In genomic region chr9:50763331-50763730, GRCm38 (mm10) we compare ENCODE assay signal across 11 mouse cellular contexts. TPM values are rescaled to one million over a fixed set of nuclear protein-coding genes. Genes with fewer than 3 reads are reported as not detected.
DNase-seq lines count a peak whose midpoint lies in the region; TF ChIP-seq lines count a peak whose summit lies in the region.
"Had no signal": no experiment of that assay in that cellular context is flagged by ENCODE, and none has a peak within 500 bp of the region (broad histone marks: within the 10 kb centered on the region; RNA-seq: fewer than 3 reads in every experiment).

No protein-coding gene starts in this region.

- no peak overlapping the region for H3K9ac ChIP-seq in heart, adult 2 months (ENCODE audit: low read depth, low read length)

- no peak for TF ChIP-seq POLR2A in heart, adult 2 months (IDR thresholded peaks at IDR 0.05; ENCODE audit: insufficient read depth, low read depth, low read length)
- no peak for TF ChIP-seq POLR2A in lung, adult 2 months (IDR thresholded peaks at IDR 0.05; ENCODE audit: borderline replicate concordance, extremely low read depth, low read depth, low read length)

- TF ChIP-seq EP300 in heart, adult 2 months (IDR thresholded peaks at IDR 0.05; ENCODE audit: insufficient read depth, low read depth, low read length), result no peak

- DNase-seq in heart, adult 2 months, result no peak
- DNase-seq in heart, postnatal 36 days, result no peak
- DNase-seq in lung, adult 2 months, result no peak
- no peak for DNase-seq in lung, postnatal 14 days
- peak; percentile 15 for DNase-seq in T-cell, adult 2 months (ENCODE audit: low spot score)
- DNase-seq in mesoderm, embryonic 11.5 days (ENCODE audit: low read depth, low spot score), result peak; percentile 34
- DNase-seq in cerebellum, adult 9-11 months, result no peak
- no peak for DNase-seq in spleen, postnatal 36 days (ENCODE audit: low spot score in 2 of 2)
- DNase-seq: cerebellum, adult 18-20 months; gastrocnemius, postnatal 10 days had no signal

- H3K4me3 ChIP-seq in heart, adult 2 months, result no peak overlapping the region
- no peak overlapping the region for H3K4me3 ChIP-seq in lung, adult 2 months (replicated peaks; ENCODE audit: extremely low read depth, low read depth, low read length)
- H3K4me3 ChIP-seq: megakaryocyte, embryonic 14.5 days had no signal

- no peaks in the 10 kb centered on the region for H3K36me3 ChIP-seq in heart, adult 2 months (ENCODE audit: control insufficient read depth, insufficient read depth, low read length)

- peaks cover 2% of the 10 kb centered on the region for H3K4me1 ChIP-seq in heart, adult 2 months (ENCODE audit: control insufficient read depth, insufficient read depth, low read length)
- H3K4me1 ChIP-seq in lung, adult 2 months (ENCODE audit: control insufficient read depth, insufficient read depth, low read length), result peaks cover 3% of the 10 kb centered on the region; the same call in 1 of the 2 replicates

- no peak overlapping the region for H3K27ac ChIP-seq in heart, adult 2 months

- H3K27me3 ChIP-seq in heart, adult 2 months (ENCODE audit: control insufficient read depth, insufficient read depth, low read length), result no peaks in the 10 kb centered on the region

- peak; percentile 61 for TF ChIP-seq CTCF in heart, adult 2 months (IDR thresholded peaks at IDR 0.05)
- TF ChIP-seq CTCF in lung, adult 2 months (IDR thresholded peaks at IDR 0.05; ENCODE audit: insufficient read depth, low read length), result peak; percentile 53

- intact Hi-C loops in heart, adult 2 months (cut with DNase I), result loop anchor here (1.0 to 5.0 kb wide), 2 partner anchors 54 to 236 kb away; partner anchors contain the start of gene Pts
- intact Hi-C loops in heart, postnatal 36 days (cut with DNase I), result loop anchor here (10.0 kb wide), 1 partner anchor 319 kb away; no protein-coding TSS in a partner anchor

- WGBS in heart, adult 2 months, result 68% methylated on average over 1 of the region's 1 CpGs
- WGBS in lung, adult 2 months, result 63% methylated on average over 1 of the region's 1 CpGs

- H3K79me2 ChIP-seq in heart, adult 2 months (replicated peaks; ENCODE audit: control insufficient read depth, insufficient read depth, low read length), result no peaks in the 10 kb centered on the region

RNA-seq across cellular contexts. Expression of gene Fdxacb1, which starts 4.7 kb away (rescaled TPM):
- total RNA-seq in heart, adult 2 months (2021), result 1 to 10 TPM; 4.7 to 5.1 TPM
- polyA plus RNA-seq in heart, adult 2 months (2012; rRNA removed), result 3.4 and 5.2 TPM in 2 replicates
- 1 to 10 TPM; 6.0 to 6.6 TPM for total RNA-seq in heart, postnatal 36 days (2021)
- 3.8 and 5.0 TPM in 2 replicates for polyA plus RNA-seq in lung, adult 2 months (2012; rRNA removed)

RNA-seq across cellular contexts. Expression of gene Hspb2, which starts 11.2 kb away (rescaled TPM):
- 100 to 1,000 TPM; 131 to 139 TPM for total RNA-seq in heart, adult 2 months (2021)
- polyA plus RNA-seq in heart, adult 2 months (2012; rRNA removed), result 201 and 224 TPM in 2 replicates
- 100 to 1,000 TPM; 132 to 137 TPM for total RNA-seq in heart, postnatal 36 days (2021)
- 65.3 and 88.6 TPM in 2 replicates for polyA plus RNA-seq in lung, adult 2 months (2012; rRNA removed)

RNA-seq across cellular contexts. Expression of gene Alg9, which starts 11.5 kb away (rescaled TPM):
- 1 to 10 TPM; 9.6 to 9.9 TPM for total RNA-seq in heart, adult 2 months (2021)
- 13.4 and 19.9 TPM in 2 replicates for polyA plus RNA-seq in heart, adult 2 months (2012; rRNA removed)
- total RNA-seq in heart, postnatal 36 days (2021), result 1 to 10 TPM; 8.9 to 10.0 TPM
- polyA plus RNA-seq in lung, adult 2 months (2012; rRNA removed), result 17.1 and 20.1 TPM in 2 replicates

RNA-seq across cellular contexts. Expression of gene 1110032A03Rik, which starts 12.0 kb away (rescaled TPM):
- 10 to 100 TPM; 11.8 to 12.1 TPM for total RNA-seq in heart, adult 2 months (2021)
- 34.5 and 39.0 TPM in 2 replicates for polyA plus RNA-seq in heart, adult 2 months (2012; rRNA removed)
- 10 to 100 TPM in 1 of 2 experiments, 1 to 10 TPM in 1; 8.8 to 11.9 TPM for total RNA-seq in heart, postnatal 36 days (2021)
- polyA plus RNA-seq in lung, adult 2 months (2012; rRNA removed), result 46.1 and 59.7 TPM in 2 replicates

RNA-seq across cellular contexts. Expression of gene Cryab, which starts 12.2 kb away (rescaled TPM):
- 1,000 to 10,000 TPM; 2,783 to 3,339 TPM for total RNA-seq in heart, adult 2 months (2021)
- polyA plus RNA-seq in heart, adult 2 months (2012; rRNA removed), result 3,110 and 4,349 TPM in 2 replicates
- total RNA-seq in heart, postnatal 36 days (2021), result 1,000 to 10,000 TPM; 2,657 to 2,874 TPM
- 405 and 528 TPM in 2 replicates for polyA plus RNA-seq in lung, adult 2 months (2012; rRNA removed)

Comparison
In these comparisons a context has a peak if more than half of its experiments do, and no peak if none do; other contexts are left out.
1. DNase-seq: peak in T-cell, adult 2 months (single experiment) and mesoderm, embryonic 11.5 days (single experiment); none in heart, adult 2 months (0 of 2), heart, postnatal 36 days (0 of 2), lung, adult 2 months (single experiment), lung, postnatal 14 days (single experiment), cerebellum, adult 9-11 months (single experiment) and spleen, postnatal 36 days (0 of 2).